Mouse (Mus musculus) cerebellum, adult 2 months (tissue): ENCODE results near the gene Mycn. TPM values are rescaled to one million over a fixed set of nuclear protein-coding genes. Genes with fewer than 3 reads are reported as not detected.
A peak's percentile ranks its signal among the peaks of the same experiment; 100 is the strongest.

ENCODE experiments used
- DNase-seq, 2 experiments: peaks; one replicate each; pipeline ENCODE4 v3.0.0; 2021
- H3K27ac ChIP-seq: fragments of 200-500 bp; 2 replicates; pipeline ENCODE4 v1.5.1; 2012; ENCODE audit warnings: low read length, control low read depth, inconsistent platforms; ENCODE audit not compliant: insufficient read depth
- H3K27me3 ChIP-seq: fragments of 200-500 bp; 2 replicates; pipeline ENCODE4 v1.6.1; 2012; ENCODE audit warnings: inconsistent platforms, mild to moderate bottlenecking, low read length, moderate library complexity; ENCODE audit not compliant: control insufficient read depth, insufficient read depth
- H3K4me1 ChIP-seq: fragments of 200-500 bp; 2 replicates; pipeline ENCODE4 v1.6.1; 2011; ENCODE audit warnings: low read length; ENCODE audit not compliant: control insufficient read depth, insufficient read depth
- H3K4me3 ChIP-seq: fragments of 200-500 bp; replicated peaks from 2 replicates; pipeline ENCODE3; 2011; ENCODE audit warnings: mild to moderate bottlenecking, low read depth, low read length, control low read depth; ENCODE audit not compliant: insufficient read depth
- CTCF ChIP-seq: fragments of 200-500 bp; IDR thresholded peaks from 2 replicates; pipeline ENCODE4 v1.5.1; 2011; ENCODE audit warnings: low read depth, mild to moderate bottlenecking, control low read depth, low read length, moderate library complexity, borderline replicate concordance; ENCODE audit not compliant: insufficient read depth
- POLR2A ChIP-seq: fragments of 200-500 bp; IDR thresholded peaks from 2 replicates; pipeline ENCODE4 v1.6.1; 2011; ENCODE audit warnings: low read length, control low read depth, borderline replicate concordance; ENCODE audit not compliant: insufficient read depth
- WGBS: fragments of 180-500 bp; shearing (Covaris S2); methylation state at CpG from one replicate; pipeline ENCODE4 v1.1.7; 2018; 5-methylcytosine and 5-hydroxymethylcytosine counted together
- polyA plus RNA-seq: library from polyadenylated mRNA; depleted of rRNA; stranded (reverse); fragments of >200 nt; gene quantifications from 2 replicates; pipeline ENCODE4 v1.2.3, GENCODE M21; 2012

The Mycn gene
- polyA plus RNA-seq, 1 experiment, result 4.2 TPM

DNA sequence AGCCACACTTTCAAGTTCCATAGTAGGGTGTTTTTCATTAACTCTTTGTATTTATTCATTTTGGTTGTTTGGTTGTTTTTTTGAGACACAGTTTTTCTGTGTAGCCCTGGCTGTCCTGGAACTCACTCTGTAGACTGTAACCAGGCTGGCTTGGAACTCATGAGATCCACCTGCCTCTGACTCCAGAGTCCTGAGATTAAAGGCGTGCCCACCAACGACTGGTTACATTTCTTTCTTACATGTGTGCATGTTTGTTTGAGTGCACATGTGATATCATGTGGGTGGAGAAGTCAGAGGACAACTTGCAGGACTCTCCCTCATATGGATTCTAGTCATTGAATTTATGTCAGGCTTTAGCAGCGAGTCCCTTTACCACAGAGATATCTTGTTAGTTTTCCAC is 23.1 kb upstream of the Mycn start:
- Histone ChIP-seq H3K4me1 (no peaks in the 10 kb centered on the region), H3K27ac (no peak overlapping the region), H3K4me3 (no peak overlapping the region), H3K27me3 (no peaks in the 10 kb centered on the region)
- DNase-seq, result no peak
- TF ChIP-seq CTCF (no peak), POLR2A (no peak)
- 88% methylated on average over 3 of the region's 3 CpGs for WGBS

DNA sequence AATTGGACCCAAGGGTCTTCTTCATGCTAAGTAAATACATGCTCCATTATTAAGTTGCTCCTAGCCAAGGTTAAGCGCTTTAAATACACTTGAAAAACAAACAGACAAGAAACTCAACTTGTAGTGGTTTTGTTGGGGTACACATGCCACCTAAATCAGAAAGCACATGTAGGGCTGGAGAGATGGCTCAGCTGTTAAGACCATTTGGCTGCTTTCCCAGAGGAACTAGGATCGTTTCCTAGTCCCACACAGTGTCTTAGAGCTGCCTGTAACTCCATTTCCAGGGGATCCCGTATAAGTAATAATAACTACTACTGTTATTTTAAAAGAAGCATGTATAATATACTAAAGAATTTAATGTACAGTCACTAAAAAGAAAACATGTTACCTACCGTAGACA is 5.9 kb upstream of the Mycn start:
- H3K4me3 ChIP-seq, result no peak overlapping the region
- TF ChIP-seq CTCF (no peak), POLR2A (no peak)
- DNase-seq, result no peak
- no peak overlapping the region for H3K27ac ChIP-seq
- WGBS, result 62% methylated on average over 4 of the region's 4 CpGs
- no peaks in the 10 kb centered on the region; the same call in 1 of the 2 replicates for H3K27me3 ChIP-seq
- H3K4me1 ChIP-seq, result no peaks in the 10 kb centered on the region

DNA sequence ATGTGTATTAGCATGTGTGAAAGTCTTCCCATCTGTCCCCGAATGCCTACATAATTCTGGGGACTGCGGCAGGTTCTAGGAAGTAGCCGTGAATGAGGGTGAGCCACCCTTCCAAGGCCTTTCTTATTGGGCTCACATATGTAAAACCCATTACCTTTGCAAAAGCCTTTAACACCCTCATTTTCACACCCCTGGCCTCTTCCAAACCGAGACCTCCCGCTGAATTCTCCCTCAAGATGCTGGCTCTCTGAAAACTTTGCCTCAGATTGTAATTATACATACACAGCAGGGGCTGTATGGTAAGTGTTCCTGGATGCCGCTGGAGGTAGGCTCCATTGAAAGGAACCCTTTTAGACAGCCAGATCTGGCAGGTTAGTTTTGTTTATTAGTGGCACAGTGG is 1.6 kb upstream of the Mycn start:
- WGBS, result 55% methylated on average over 6 of the region's 6 CpGs
- TF ChIP-seq POLR2A (no peak), CTCF (no peak)

DNA sequence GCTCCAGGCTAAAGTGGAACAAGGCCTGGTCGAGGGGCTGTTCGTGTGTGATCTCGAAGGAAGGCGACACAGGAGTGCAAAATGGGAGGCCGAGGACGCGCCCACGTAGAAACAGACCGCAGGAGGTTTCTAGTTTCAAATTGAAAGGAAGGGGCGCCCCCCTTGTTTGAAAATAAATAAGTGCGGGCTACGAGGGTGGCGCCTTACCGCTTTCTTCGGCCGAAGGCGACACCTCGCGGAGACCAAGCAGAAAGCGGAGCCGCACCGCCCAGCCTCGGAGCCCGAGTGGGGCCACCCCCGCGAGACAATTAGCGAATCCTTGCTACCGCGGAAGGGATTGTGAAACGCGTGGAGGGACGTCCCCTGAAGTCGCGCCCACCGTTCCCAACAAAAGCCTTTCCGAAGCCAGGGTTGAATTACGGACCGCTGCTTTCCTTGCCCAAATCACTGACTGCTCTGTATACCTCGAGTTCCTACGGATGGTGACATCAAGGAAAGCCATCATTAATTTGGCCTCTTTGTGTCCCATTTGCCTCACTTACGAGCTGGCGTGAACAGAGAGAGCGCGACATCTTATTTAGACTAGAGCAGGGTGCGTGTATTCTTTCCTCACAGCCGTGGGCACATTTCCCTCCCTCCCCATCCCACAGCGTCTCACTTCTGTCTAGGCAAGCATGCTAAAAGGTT is 793 bp upstream of the Mycn start:
- WGBS, result 1% methylated on average over 47 of the region's 47 CpGs
- peak overlapping the region; percentile 68 for H3K4me3 ChIP-seq
- H3K27ac ChIP-seq, result no peak overlapping the region

More for the DNA sequence above, 1.6 kb upstream of the Mycn start:
- Histone ChIP-seq H3K4me1 (peaks cover 15% of the 10 kb centered on the region), H3K27ac (no peak overlapping the region), H3K27me3 (peaks cover 7% of the 10 kb centered on the region; the same call in 1 of the 2 replicates), H3K4me3 (no peak overlapping the region)
- no peak for DNase-seq

DNA sequence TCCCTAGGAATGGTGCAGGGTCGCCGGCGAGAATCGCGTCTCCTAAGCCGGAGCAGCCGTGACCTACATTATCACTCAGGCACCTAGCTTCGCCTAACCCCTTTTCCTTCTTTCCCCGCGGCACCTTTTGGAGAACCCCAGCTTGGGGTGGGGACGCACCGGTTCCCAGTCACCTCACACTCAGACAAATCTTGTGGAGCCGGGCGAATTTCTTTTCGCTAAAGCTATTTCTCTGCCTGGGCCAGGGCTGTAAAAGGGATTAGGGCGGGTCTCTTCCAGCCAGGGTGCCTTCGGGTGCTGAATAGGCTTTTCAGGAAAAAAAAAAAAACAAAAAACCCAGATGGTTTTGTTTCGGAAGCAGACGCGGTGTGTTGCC is 597 bp downstream of the Mycn start:
- WGBS, result under 1% methylated on average over 20 of the region's 20 CpGs
- H3K27me3 ChIP-seq, result peaks cover 7% of the 10 kb centered on the region; the same call in 1 of the 2 replicates
- H3K27ac ChIP-seq, result no peak overlapping the region
- H3K4me1 ChIP-seq, result peaks cover 15% of the 10 kb centered on the region
- DNase-seq, result peak; percentile 11 to 33
- H3K4me3 ChIP-seq, result peak overlapping the region; percentile 68
- TF ChIP-seq POLR2A, result no peak
- TF ChIP-seq CTCF, result no peak

More for the DNA sequence above, 793 bp upstream of the Mycn start:
- DNase-seq, result peak; percentile 76 to 83
- TF ChIP-seq POLR2A, result no peak
- TF ChIP-seq CTCF, result peak; percentile 74
- Histone ChIP-seq H3K27me3 (peaks cover 7% of the 10 kb centered on the region; the same call in 1 of the 2 replicates), H3K4me1 (peaks cover 15% of the 10 kb centered on the region)

DNA sequence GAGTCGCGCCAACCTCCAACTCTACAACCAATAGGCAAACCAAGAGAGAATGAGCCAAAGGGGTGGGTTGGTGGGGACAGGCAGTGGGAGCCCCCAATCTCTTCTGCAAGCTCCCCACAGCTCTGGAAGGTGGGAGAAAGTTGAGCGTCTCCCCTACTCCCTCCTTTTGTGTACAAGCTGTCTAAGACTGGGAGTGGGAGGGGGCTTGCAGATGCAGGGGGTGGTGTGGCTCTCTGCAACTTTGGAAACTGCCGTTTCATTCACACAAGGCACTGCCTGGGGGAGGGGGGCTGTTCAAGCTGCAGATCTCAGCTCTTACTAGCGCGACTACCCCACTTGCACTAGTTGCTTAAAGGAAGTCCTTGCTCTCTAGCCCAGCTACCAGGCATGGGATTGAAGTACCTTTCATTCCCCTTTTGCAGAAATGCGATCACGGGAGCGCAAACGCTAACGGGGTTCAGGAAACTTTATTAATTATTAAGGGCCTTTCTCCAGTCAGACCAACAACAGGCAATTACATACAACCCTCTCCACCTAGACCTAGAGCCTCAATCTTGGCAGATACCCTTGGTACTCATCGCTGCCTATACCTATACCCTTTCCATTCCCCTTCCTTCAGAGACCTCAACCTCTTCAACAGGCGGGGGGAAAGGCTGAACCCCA is 1.1 kb downstream of the Mycn start:
- Histone ChIP-seq H3K27ac (no peak overlapping the region), H3K4me1 (peaks cover 15% of the 10 kb centered on the region), H3K4me3 (peak overlapping the region; percentile 68), H3K27me3 (peaks cover 7% of the 10 kb centered on the region; the same call in 1 of the 2 replicates)
- TF ChIP-seq CTCF, result no peak
- TF ChIP-seq POLR2A, result no peak
- 2% methylated on average over 13 of the region's 13 CpGs for WGBS
- peak; percentile 10 to 18 for DNase-seq

DNA sequence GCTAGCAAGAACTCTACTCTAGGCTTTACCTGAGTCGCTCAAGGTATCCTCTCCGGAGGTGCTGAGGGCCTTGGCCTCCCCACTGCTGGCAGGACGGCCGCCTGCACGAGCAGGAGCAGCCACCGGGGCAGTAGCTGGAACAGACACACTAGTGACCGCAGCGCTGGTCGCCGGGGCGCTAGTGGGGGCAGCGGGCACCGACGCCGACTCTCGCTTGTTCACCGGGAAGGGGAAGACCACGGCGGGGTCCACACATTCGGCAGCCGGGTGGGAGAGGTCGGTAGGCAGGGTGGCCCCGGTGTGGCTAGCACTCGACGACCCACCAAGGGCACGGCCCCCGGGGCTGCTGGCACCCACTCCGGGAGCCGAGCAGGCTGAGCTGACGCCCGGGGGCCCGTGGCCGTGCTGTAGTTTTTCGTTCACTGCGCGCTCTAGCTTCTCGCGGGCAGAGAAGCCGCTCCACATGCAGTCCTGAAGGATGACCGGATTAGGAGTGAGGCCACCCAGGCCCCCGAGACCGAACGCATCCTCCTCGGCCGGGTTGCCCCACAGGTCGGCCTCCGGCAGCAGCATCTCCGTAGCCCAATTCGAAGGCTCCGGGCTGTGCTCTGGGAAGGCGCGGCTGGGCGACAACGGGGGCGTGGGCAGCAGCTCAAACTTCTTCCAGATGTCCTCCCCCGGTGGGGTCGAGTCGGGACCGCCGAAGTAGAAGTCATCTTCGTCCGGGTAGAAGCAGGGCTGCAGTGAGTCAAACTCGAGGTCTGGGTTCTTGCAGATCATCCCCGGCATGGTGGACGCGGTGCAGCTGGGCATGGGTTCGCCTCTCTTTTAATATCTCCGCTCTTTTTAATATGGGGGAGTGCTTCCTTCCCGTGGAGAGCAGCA is 1.9 kb downstream of the Mycn start:
- Histone ChIP-seq H3K27me3 (peaks cover 7% of the 10 kb centered on the region; the same call in 1 of the 2 replicates), H3K4me1 (peaks cover 15% of the 10 kb centered on the region), H3K27ac (peak overlapping the region; percentile 8; the same call in 1 of the 2 replicates), H3K4me3 (peak overlapping the region; percentile 68)
- WGBS, result under 1% methylated on average over 69 of the region's 69 CpGs
- DNase-seq, result peak; percentile 12 to 39
- TF ChIP-seq POLR2A, result no peak
- no peak for TF ChIP-seq CTCF
